Mouse (Mus musculus): ENCODE data around the gene Pip5k1c. TPM values are rescaled to one million over a fixed set of nuclear protein-coding genes. Genes with fewer than 3 reads are reported as not detected.

Gene Pip5k1c
- polyA plus RNA-seq, 1 experiment: 28.3 TPM

DNA sequence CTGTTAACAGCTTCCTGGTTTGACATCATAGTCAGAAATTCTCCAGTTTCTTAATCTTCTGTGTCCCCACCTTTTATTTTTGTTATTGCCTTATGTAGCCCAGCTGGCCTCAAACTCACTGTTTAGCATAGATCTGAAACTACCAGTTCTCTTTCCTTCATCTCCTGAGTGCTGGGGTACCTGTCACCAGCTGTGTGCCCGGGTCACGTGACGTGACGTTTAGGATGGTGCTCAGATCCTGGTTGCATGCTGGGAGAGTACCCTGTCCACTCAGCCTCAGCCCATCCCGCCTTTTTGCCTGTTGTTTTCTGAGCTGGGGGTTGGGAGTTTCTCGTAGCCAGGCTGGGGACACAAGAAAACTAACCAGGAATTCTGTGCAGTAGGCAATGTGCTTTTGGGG is 4.5 kb downstream of the Pip5k1c start:
- H3K9ac ChIP-seq (ENCODE audit: low read depth, poor library complexity, severe bottlenecking): no peak overlapping the region
- no peak for TF ChIP-seq CTCF (IDR thresholded peaks at IDR 0.05; ENCODE audit: low read depth, low read length)
- TF ChIP-seq EP300 (IDR thresholded peaks at IDR 0.05; ENCODE audit: insufficient read depth, low read depth, low read length): no peak
- TF ChIP-seq POLR2A (IDR thresholded peaks at IDR 0.05; ENCODE audit: insufficient read depth, low read length): no peak
- peaks cover 4% of the 10 kb centered on the region for H3K4me1 ChIP-seq (ENCODE audit: control insufficient read depth, insufficient read depth, low read length)
- no peak overlapping the region for H3K4me3 ChIP-seq (ENCODE audit: low read depth, low read length)
- H3K36me3 ChIP-seq (ENCODE audit: control insufficient read depth, insufficient read depth, low read length, poor library complexity, severe bottlenecking): no peaks in the 10 kb centered on the region
- H3K9me3 ChIP-seq (replicated peaks; ENCODE audit: control insufficient read depth, insufficient read depth, low read length, poor library complexity, severe bottlenecking): no peaks in the 10 kb centered on the region
- no peaks in the 10 kb centered on the region for H3K27me3 ChIP-seq (ENCODE audit: control insufficient read depth, insufficient read depth, low read length, poor library complexity, severe bottlenecking)
- H3K27ac ChIP-seq (ENCODE audit: insufficient read depth, low read length): no peak overlapping the region

- H3K4me3 ChIP-seq (ENCODE audit: low read depth, low read length): no peak overlapping the region
- H3K27me3 ChIP-seq (ENCODE audit: control insufficient read depth, insufficient read depth, low read length, poor library complexity, severe bottlenecking): no peaks in the 10 kb centered on the region
- no peaks in the 10 kb centered on the region for H3K9me3 ChIP-seq (replicated peaks; ENCODE audit: control insufficient read depth, insufficient read depth, low read length, poor library complexity, severe bottlenecking)
- H3K9ac ChIP-seq (ENCODE audit: low read depth, poor library complexity, severe bottlenecking): no peak overlapping the region
- no peak overlapping the region for H3K27ac ChIP-seq (ENCODE audit: insufficient read depth, low read length)
- H3K36me3 ChIP-seq (ENCODE audit: control insufficient read depth, insufficient read depth, low read length, poor library complexity, severe bottlenecking): no peaks in the 10 kb centered on the region
- TF ChIP-seq POLR2A (IDR thresholded peaks at IDR 0.05; ENCODE audit: insufficient read depth, low read length): no peak
- TF ChIP-seq CTCF (IDR thresholded peaks at IDR 0.05; ENCODE audit: low read depth, low read length): no peak
- no peak for TF ChIP-seq EP300 (IDR thresholded peaks at IDR 0.05; ENCODE audit: insufficient read depth, low read depth, low read length)
- peaks cover 4% of the 10 kb centered on the region for H3K4me1 ChIP-seq (ENCODE audit: control insufficient read depth, insufficient read depth, low read length)
These were observed 5.1 kb downstream of the Pip5k1c start for GRCm38 (mm10) chr10:81297845-81298244.

DNA sequence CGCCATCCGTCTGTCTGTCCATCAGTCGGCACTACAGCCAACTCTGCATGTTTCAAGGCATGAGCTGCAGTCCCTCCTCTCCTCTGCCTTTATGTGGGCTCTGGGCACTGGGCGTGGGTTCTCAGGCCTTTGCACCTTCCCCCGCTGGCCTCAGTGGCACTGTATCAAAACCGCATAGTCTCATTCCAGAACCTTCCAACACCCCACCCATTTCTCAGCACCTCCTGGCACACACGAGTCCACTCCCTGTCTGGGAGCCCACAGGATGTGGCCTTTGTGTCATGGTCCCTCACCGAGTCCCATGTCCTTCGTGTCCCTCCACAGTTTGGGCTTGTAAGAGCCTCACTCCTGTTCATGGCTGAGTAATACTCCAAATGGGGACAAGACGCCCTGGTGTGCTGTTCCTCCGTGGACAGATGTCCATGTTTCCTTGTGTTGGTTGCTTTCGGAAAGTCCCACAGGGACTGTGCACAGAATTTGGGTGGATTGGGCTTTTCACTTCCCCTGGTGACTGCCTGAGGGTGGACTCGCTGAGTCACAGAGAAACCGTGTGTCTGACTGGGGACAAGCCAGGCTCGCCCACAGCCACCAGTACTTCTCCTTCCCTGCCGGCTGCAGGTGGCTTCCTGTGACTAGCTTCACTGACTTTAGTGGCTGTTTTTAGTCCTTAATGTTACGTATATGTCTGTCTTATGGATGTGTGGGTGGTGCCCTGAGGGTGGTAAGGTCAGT is 5.8 kb downstream of the Pip5k1c start:
- no peak overlapping the region for H3K27ac ChIP-seq (ENCODE audit: insufficient read depth, low read length)
- TF ChIP-seq CTCF (IDR thresholded peaks at IDR 0.05; ENCODE audit: low read depth, low read length): no peak
- no peak for TF ChIP-seq EP300 (IDR thresholded peaks at IDR 0.05; ENCODE audit: insufficient read depth, low read depth, low read length)
- no peak for TF ChIP-seq POLR2A (IDR thresholded peaks at IDR 0.05; ENCODE audit: insufficient read depth, low read length)
- H3K36me3 ChIP-seq (ENCODE audit: control insufficient read depth, insufficient read depth, low read length, poor library complexity, severe bottlenecking): no peaks in the 10 kb centered on the region

GRCm38 (mm10) chr10:81299585-81300351 is 7.0 kb downstream of the Pip5k1c start:
- no peak overlapping the region for H3K27ac ChIP-seq (ENCODE audit: insufficient read depth, low read length)
- H3K9ac ChIP-seq (ENCODE audit: low read depth, poor library complexity, severe bottlenecking): no peak overlapping the region
- no peaks in the 10 kb centered on the region for H3K27me3 ChIP-seq (ENCODE audit: control insufficient read depth, insufficient read depth, low read length, poor library complexity, severe bottlenecking)
- H3K36me3 ChIP-seq (ENCODE audit: control insufficient read depth, insufficient read depth, low read length, poor library complexity, severe bottlenecking): no peaks in the 10 kb centered on the region
- no peaks in the 10 kb centered on the region for H3K9me3 ChIP-seq (replicated peaks; ENCODE audit: control insufficient read depth, insufficient read depth, low read length, poor library complexity, severe bottlenecking)
- TF ChIP-seq EP300 (IDR thresholded peaks at IDR 0.05; ENCODE audit: insufficient read depth, low read depth, low read length) (no peak), CTCF (IDR thresholded peaks at IDR 0.05; ENCODE audit: low read depth, low read length) (no peak), POLR2A (IDR thresholded peaks at IDR 0.05; ENCODE audit: insufficient read depth, low read length) (no peak)
- H3K4me3 ChIP-seq (ENCODE audit: low read depth, low read length): no peak overlapping the region
- peaks cover 2% of the 10 kb centered on the region for H3K4me1 ChIP-seq (ENCODE audit: control insufficient read depth, insufficient read depth, low read length)

More for the DNA sequence above, 5.8 kb downstream of the Pip5k1c start:
- Histone ChIP-seq H3K9ac (ENCODE audit: low read depth, poor library complexity, severe bottlenecking) (no peak overlapping the region), H3K4me1 (ENCODE audit: control insufficient read depth, insufficient read depth, low read length) (peaks cover 4% of the 10 kb centered on the region), H3K9me3 (replicated peaks; ENCODE audit: control insufficient read depth, insufficient read depth, low read length, poor library complexity, severe bottlenecking) (no peaks in the 10 kb centered on the region), H3K4me3 (ENCODE audit: low read depth, low read length) (no peak overlapping the region), H3K27me3 (ENCODE audit: control insufficient read depth, insufficient read depth, low read length, poor library complexity, severe bottlenecking) (no peaks in the 10 kb centered on the region)

GRCm38 (mm10) chr10:81300352-81300907 is 7.7 kb downstream of the Pip5k1c start:
- TF ChIP-seq POLR2A (IDR thresholded peaks at IDR 0.05; ENCODE audit: insufficient read depth, low read length) (no peak), CTCF (IDR thresholded peaks at IDR 0.05; ENCODE audit: low read depth, low read length) (no peak), EP300 (IDR thresholded peaks at IDR 0.05; ENCODE audit: insufficient read depth, low read depth, low read length) (no peak)
- Histone ChIP-seq H3K27ac (ENCODE audit: insufficient read depth, low read length) (no peak overlapping the region), H3K9ac (ENCODE audit: low read depth, poor library complexity, severe bottlenecking) (no peak overlapping the region)

More at GRCm38 (mm10) chr10:81300352-81300907, 7.7 kb downstream of the Pip5k1c start:
- no peak overlapping the region for H3K4me3 ChIP-seq (ENCODE audit: low read depth, low read length)
- H3K9me3 ChIP-seq (replicated peaks; ENCODE audit: control insufficient read depth, insufficient read depth, low read length, poor library complexity, severe bottlenecking): no peaks in the 10 kb centered on the region
- H3K36me3 ChIP-seq (ENCODE audit: control insufficient read depth, insufficient read depth, low read length, poor library complexity, severe bottlenecking): no peaks in the 10 kb centered on the region
- peaks cover 2% of the 10 kb centered on the region for H3K4me1 ChIP-seq (ENCODE audit: control insufficient read depth, insufficient read depth, low read length)
- no peaks in the 10 kb centered on the region for H3K27me3 ChIP-seq (ENCODE audit: control insufficient read depth, insufficient read depth, low read length, poor library complexity, severe bottlenecking)
